Mouse (Mus musculus) liver, postnatal 0 days (tissue): ENCODE data around the gene Lrrc47.

ENCODE experiments used
- CTCF ChIP-seq: sonication (generic); IDR thresholded peaks from 2 replicates; pipeline ENCODE4 v1.5.1; 2016; ENCODE audit warnings: antibody characterized with exemption, low read depth
- EP300 ChIP-seq: IDR thresholded peaks from 2 replicates; pipeline ENCODE4 v1.6.1; 2016; ENCODE audit warnings: antibody characterized with exemption, low read depth, mild to moderate bottlenecking

DNA sequence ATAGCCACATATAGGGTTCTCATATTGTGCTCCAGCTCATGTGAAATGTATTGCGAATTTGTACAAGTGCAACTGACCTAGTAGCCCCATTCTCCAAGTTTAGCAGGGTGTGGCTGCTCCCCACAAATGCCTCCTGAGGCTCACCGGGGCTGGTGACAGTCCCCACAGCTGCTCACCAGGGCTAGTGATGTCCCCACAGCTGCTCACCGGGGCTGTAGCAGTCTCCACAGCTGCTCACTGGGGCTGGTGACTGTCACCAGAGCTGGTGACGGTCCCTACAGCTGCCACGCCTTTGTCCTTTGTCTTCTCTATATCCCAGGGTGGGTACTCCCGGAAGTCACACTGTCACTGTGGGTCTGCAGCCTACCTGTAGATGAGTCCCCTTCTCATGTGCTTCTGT lies 5.3 kb upstream of the Lrrc47 start:
- TF ChIP-seq CTCF, result no peak
- TF ChIP-seq EP300, result no peak
